Mouse (Mus musculus): ENCODE measurements around the gene 4933403O08Rik.

GRCm38 (mm10) chrX:112238749-112239148 lies at the start of gene 4933403O08Rik:
- no peak for TF ChIP-seq EP300 (IDR thresholded peaks at IDR 0.05; ENCODE audit: insufficient read depth, low read depth, low read length)
- no peak for TF ChIP-seq CTCF (IDR thresholded peaks at IDR 0.05)

Measured in heart, adult 2 months (tissue).